Mouse (Mus musculus) urinary bladder, adult 18-20 months (tissue): ENCODE measurements around the gene Gm10518.

ENCODE experiments used
- DNase-seq, 2 experiments: peaks; one replicate each; pipeline ENCODE4 v3.0.0; 2022; ENCODE audit warnings: low spot score in 2 of 2, mixed read lengths in 2 of 2

The Gm10518 gene

DNA sequence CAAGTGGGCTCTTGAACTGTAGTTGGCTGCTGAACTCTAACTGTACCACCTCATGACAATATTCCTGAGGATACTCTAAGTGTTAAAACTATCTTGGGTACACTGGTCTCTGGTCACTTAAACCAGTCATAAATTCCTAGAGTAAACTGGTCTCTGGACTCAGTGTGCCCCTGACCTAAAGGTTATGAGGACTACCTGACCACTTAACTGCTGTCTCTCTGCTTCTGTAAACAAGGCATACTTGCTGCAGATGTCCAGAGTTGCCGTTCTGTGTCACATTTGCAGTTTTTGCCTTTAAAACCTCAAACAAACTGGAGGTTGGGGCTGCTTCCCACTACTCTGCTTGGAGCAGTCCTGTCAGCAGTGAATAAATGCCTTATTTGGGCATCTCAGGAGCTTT is 30.4 kb downstream of the Gm10518 start:
- no peak for DNase-seq

DNA sequence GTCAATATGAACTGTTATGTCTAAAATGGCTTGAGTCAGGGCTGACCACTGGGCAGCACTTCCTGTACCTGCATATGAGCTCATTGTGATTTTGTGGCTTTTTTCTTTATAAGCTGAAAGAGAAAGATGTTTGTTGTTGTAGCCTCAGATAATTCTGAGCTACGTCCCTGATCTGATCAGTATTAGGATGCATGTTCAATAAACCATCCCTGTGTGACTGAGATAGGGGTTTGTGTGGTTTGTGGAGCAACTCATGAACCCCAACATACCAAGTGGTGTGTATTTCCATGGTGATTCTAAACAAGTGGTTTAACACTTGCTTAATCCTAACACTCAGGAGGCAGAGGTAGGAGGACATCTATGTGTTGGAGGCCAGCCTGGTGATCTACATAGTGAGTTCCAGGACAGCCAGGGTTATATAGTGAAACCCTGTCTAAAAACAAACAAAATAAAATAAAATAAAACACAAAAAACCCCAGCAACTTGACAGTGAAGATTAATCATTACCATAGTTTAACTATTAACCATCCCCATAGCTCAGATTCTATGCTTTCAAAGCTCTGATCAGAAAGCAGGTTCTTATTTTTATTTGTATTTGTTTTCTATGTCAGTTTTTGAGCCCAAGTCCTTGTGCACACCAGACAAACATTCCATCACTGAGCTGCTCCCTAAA is 32.7 kb downstream of the Gm10518 start:
- no peak for DNase-seq

DNA sequence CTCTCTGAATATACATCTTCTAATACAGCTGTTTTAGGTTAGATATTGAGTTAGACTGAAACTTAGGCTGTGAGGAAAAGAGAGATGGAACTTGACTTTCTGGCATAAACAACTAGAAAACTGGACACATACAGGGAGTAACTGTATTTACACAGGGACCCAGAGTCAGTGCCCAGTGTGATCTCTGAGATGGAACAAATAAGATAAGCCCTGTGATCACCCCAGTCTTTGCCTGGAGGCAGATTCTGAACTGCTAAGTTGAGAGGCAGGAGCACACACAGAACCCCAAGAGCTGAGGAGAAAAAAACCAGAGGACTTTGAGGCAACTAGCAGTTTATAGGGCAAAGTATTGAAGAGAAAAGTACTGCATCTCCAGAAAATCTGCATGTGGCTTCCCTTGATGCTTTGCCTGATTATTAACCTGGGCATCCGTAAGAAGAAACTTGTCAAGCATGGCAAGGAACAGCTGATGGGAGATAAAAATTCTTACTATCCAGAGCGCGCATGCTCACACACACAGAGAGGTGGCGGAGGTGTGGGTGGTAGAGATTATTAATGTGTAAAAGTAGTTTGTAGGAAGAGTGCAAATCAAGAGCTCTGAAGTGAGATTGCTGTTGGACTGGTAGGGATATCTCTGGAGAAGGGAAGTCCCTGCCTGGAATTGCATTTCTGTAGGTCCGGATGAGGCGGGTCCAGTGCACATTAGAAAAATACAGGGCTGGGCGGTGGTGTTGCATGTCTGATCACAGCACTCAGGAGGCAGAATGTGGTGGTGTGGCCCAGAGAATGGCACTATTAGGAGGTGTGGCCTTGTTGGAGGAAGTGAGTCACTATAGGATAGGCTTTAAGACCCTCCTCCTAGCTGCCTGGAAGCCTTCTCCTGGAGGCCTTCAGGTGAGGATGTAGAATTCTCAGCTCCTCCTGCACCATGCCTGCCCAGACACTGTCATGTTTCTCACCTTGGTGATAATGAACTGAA is 33.5 kb downstream of the Gm10518 start:
- no peak for DNase-seq

DNA sequence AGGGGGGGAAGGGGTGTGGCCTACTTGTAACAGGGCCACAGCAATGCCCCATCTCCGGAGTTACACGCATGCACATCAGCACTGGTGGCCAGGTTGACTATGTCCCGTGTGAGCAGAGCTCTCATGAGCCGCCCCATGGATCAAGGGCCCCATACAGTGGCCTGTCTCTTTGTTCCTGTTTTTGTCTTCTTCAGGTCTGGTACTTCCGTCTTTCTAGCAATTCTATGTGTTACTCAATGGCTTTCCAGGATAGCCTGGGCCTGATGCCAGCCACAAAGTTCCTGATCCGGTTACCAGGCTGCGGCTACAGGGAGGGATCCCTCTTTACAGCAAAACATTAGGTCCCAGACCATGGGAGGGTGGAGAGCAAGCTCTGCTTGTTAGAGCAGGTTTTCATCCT is 39.4 kb downstream of the Gm10518 start:
- peak in 1 of 2 experiments; percentile 18 for DNase-seq

DNA sequence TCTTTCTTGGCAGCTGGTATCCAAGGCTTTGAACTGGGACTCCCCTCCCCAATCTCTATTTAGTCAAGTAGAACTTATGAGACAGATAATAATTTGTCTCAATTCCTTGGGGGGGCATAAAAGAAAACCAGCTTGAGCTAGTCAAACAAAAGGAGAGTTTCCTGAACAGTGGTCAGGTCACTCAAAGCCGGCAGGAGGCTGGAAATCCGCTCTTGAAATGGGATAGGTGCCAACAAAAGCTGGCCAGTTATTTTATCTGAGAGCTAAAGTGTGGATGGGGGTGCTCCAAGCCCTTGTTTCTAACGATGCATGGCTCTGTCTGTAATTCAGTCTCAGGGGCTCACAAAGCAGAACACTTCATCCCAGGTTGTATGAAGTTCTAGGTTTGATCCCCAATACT is 40.8 kb downstream of the Gm10518 start:
- no peak for DNase-seq

DNA sequence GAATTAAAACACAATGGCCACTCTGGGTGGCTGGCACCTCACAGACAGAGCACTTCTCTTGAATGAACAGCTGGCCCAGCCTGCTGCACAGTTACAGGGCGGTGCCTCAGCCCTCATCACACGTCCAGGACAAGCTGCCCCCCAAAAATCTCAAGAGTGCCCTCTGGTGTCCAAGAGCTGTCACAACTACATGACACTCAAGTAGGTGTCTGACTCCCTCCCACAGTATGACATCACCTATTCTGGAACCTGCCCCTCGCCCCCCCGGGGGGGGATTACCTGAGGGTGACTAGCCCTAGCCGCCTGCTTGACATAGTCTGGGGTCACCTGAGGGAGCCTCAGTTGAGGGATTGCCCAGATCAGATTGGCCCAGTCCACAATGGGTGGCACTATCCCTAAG is 41.7 kb downstream of the Gm10518 start:
- peak; percentile 42 to 52 for DNase-seq

DNA sequence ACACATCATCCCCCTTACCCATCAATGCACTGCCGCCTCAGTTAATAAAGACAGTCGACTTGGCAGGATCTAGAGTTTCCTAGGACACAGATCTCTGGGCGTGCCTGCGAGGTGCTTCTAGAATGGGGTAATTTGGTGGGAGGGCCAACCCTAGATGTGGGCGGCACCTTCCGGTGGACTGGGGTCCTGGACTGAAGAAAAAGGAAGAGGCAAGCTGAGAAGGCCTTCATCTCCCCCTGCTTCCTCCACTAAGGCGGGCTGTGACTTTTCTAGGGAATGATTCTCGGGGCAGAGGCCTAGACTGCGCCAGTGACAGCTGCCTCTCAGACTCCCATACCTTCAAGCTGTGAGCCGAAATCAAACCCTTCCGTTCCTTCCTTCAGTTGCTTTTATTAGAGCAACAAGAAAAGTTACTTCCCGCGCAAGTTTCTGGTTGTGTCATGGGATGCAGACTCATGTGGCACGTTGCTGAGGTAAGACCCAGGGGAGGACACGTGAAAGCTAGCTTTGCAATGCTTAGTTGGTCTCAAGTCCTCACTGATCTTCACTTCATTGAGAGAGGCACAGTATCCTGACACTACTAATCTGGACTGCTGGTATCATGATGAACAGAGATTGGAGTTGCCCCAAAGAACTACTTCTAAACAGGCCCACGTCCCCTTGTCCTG is 42.8 kb downstream of the Gm10518 start:
- DNase-seq = no peak

DNA sequence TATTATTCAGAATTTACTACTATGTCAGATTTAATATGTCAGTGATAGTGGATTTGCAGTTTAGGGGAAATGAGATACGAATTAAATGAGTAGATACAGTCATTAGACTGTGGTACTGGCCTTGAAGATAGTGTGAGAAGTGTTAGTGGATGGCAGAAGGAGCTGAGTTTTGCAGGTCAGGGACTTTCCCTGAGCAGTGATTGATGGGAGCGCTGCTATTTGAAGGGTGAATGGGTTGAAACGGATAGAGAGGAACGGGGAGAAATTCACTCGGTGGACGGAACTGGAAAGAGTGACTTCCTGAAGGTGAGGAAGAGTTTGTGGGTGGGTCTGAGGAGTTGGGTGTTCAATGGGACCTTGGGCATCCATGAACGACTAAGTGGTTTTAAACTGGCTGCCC is 44.0 kb downstream of the Gm10518 start:
- DNase-seq = no peak

DNA sequence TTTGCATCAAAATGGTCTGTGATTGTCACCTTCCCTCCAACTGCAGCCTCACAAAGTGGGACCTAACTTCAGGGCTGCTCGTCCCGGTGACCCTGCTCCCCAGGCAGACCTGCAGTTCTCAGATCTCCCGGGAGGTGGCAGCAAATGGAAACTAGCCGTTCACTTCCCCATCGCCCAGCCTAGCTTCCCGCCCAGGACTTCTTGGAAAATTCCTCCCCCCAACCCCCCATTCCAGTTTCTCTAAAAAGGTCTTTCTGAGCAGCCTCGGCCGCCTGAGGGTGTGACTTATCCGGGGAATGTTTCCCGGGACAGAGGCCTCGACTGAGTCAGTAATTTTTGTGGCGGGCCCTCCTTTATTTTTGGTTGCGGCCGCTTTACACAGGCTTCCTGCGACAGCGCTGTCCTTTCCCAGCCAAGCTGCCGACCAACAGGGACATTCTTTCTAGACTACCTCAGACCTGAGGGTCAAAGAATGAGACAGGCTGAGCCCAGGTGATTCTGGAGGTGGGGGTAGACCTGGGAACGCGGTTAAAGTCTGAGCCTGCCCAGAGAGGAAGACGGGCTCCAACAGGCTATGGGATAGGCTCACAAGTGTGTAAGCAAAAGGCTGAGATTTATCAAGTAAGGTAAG is 44.7 kb downstream of the Gm10518 start:
- peak; percentile 79 to 94 for DNase-seq

DNA sequence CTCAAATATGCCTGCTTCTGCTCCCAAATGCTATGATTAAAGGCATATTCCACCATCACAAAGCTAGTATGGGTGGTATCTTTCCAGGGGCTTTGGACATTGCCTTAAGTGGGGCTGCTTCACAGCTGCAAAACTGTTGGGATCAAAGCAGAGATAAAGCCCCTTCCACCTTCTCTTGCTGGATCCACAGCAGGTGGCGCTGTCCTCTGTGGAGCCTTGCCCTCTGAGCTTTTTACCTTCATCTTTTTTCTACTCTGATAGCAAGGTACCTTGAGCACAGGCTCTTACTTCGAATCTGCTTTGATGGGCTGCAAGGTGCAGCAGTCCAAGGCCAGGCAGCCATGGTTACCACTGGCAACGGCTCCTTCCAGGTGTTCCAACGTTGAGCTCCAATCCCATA is 50.2 kb downstream of the Gm10518 start:
- no peak for DNase-seq
